Mouse (Mus musculus) kidney, postnatal 0 days (tissue): Measurements from ENCODE around the gene Serpina3i. TPM values are rescaled to one million over a fixed set of nuclear protein-coding genes. Genes with fewer than 3 reads are reported as not detected.
A peak's percentile ranks its signal among the peaks of the same experiment; 100 is the strongest.
"Not testable (repeated sequence)": the region's sequence is repeated elsewhere in the genome, so short reads cannot be mapped to it uniquely, and the experiment has no call there.

ENCODE experiments used
- ATAC-seq: fragments of 200-750 bp; cut with Nextera tagmentation; replicated peaks from 2 replicates; pipeline ENCODE4 v1.8.0; 2017; ENCODE audit warnings: low read depth, moderate number of reproducible peaks, moderate TSS enrichment, moderate library complexity; ENCODE audit not compliant: low FRiP score
- DNase-seq: peaks from one replicate; pipeline ENCODE4 v3.0.0-alpha.2; 2016; ENCODE audit warnings: low spot score
- H3K27ac ChIP-seq: fragments of 300-500 bp; sonication (generic); 2 replicates; pipeline ENCODE4 v1.5.1; 2014; ENCODE audit warnings: mild to moderate bottlenecking
- H3K27me3 ChIP-seq: fragments of 300-500 bp; sonication (generic); 2 replicates; pipeline ENCODE4 v1.6.1; 2014; ENCODE audit warnings: low read length, mixed read lengths; ENCODE audit not compliant: insufficient read depth
- H3K36me3 ChIP-seq: fragments of 300-500 bp; sonication (generic); 2 replicates; pipeline ENCODE4 v1.6.1; 2014; ENCODE audit warnings: low read length, mixed read lengths; ENCODE audit not compliant: insufficient read depth
- H3K4me1 ChIP-seq: fragments of 300-500 bp; sonication (generic); replicated peaks from 2 replicates; pipeline ENCODE4 v1.6.1; 2014; ENCODE audit warnings: antibody characterized with exemption, low read length, mixed read lengths; ENCODE audit not compliant: insufficient read depth
- H3K4me2 ChIP-seq: fragments of 300-500 bp; sonication (generic); 2 replicates; pipeline ENCODE4 v1.6.1; 2014; ENCODE audit warnings: mild to moderate bottlenecking, low read length, moderate library complexity, mixed read lengths
- H3K4me3 ChIP-seq: fragments of 300-500 bp; sonication (generic); replicated peaks from 2 replicates; pipeline ENCODE4 v1.5.1; 2014; ENCODE audit warnings: low read depth, low read length
- H3K9ac ChIP-seq: fragments of 300-500 bp; sonication (generic); 2 replicates; pipeline ENCODE4 v1.6.1; 2014; ENCODE audit warnings: low read depth, low read length
- H3K9me3 ChIP-seq: fragments of 300-500 bp; sonication (generic); replicated peaks from 2 replicates; pipeline ENCODE4 v1.6.1; 2016; ENCODE audit warnings: low read length, inconsistent platforms, mixed read lengths
- CTCF ChIP-seq: IDR thresholded peaks from 2 replicates; pipeline ENCODE4 v1.5.1; 2016; ENCODE audit warnings: antibody characterized with exemption, low read depth, mild to moderate bottlenecking, moderate library complexity
- WGBS: fragments of 180-500 bp; shearing (Covaris S2); extraction: QIAGEN DNeasy Blood & Tissue Kit; methylation state at CpG from one replicate; pipeline ENCODE4 v1.1.7; 2014; 5-methylcytosine and 5-hydroxymethylcytosine counted together
- polyA plus RNA-seq: library from polyadenylated mRNA; unstranded; fragments of >200 nt; fragmentation: Nextera tagmentation; extraction: Ambion mirVana; gene quantifications from 2 replicates; pipeline ENCODE4 v1.2.1, GENCODE M21; 2015

The Serpina3i gene
- polyA plus RNA-seq, 1 experiment from 2014 or later = 0.24 TPM

- ATAC-seq (no peak), DNase-seq (no peak)
- Histone ChIP-seq H3K9ac (no peak overlapping the region), H3K4me2 (no peak overlapping the region), H3K4me1 (no peaks in the 10 kb centered on the region), H3K4me3 (no peak overlapping the region), H3K36me3 (no peaks in the 10 kb centered on the region), H3K27ac (no peak overlapping the region), H3K27me3 (no peaks in the 10 kb centered on the region), H3K9me3 (no peaks in the 10 kb centered on the region)
- 69% methylated on average over 7 of the region's 7 CpGs for WGBS
- no peak for TF ChIP-seq CTCF
Measured at GRCm38 (mm10) chr12:104224598-104225300, 38.2 kb upstream of the Serpina3i start.

GRCm38 (mm10) chr12:104230762-104231161 lies 32.2 kb upstream of the Serpina3i start:
- no peak for TF ChIP-seq CTCF
- DNase-seq = no peak

GRCm38 (mm10) chr12:104235915-104236314 lies 27.0 kb upstream of the Serpina3i start, which contains the start of gene Serpina3g:
TSS of gene Serpina3g (plus strand) at chr12:104236245.
- H3K4me2 ChIP-seq = peak within 1 kb of the TSS; percentile 43
- 25% methylated on average over 5 of the region's 5 CpGs for WGBS
- H3K27ac ChIP-seq = peak within 1 kb of the TSS; percentile 71
- DNase-seq = peak; percentile 92
- peak within 1 kb of the TSS; percentile 18 for H3K4me3 ChIP-seq
- H3K9ac ChIP-seq = 0 out of 2 replicates have a peak within 1 kb of the TSS, but pooled peaks have one; percentile 27
- H3K9me3 ChIP-seq = no peaks in the 10 kb centered on the region
- TF ChIP-seq CTCF = no peak
- H3K36me3 ChIP-seq = no peaks in the 10 kb centered on the region
- peak; percentile 80 for ATAC-seq
- H3K4me1 ChIP-seq = no peaks in the 10 kb centered on the region
- no peaks in the 10 kb centered on the region for H3K27me3 ChIP-seq

More at GRCm38 (mm10) chr12:104230762-104231161, 32.2 kb upstream of the Serpina3i start:
- Histone ChIP-seq H3K9me3 (no peaks in the 10 kb centered on the region), H3K9ac (no peak overlapping the region), H3K4me1 (no peaks in the 10 kb centered on the region), H3K36me3 (no peaks in the 10 kb centered on the region), H3K4me2 (no peak overlapping the region), H3K27me3 (no peaks in the 10 kb centered on the region), H3K27ac (no peak overlapping the region), H3K4me3 (no peak overlapping the region)
- ATAC-seq = no peak
- 75% methylated on average over 2 of the region's 2 CpGs for WGBS

- H3K9ac ChIP-seq, DNase-seq, H3K9me3 ChIP-seq, H3K36me3 ChIP-seq, H3K4me2 ChIP-seq, H3K27me3 ChIP-seq, H3K4me3 ChIP-seq, H3K4me1 ChIP-seq, ATAC-seq, H3K27ac ChIP-seq: not testable (repeated sequence)
- WGBS = 96% methylated on average over 1 of the region's 1 CpGs
Measured at GRCm38 (mm10) chr12:104238048-104238447, 24.9 kb upstream of the Serpina3i start.

GRCm38 (mm10) chr12:104243307-104243706 lies 19.6 kb upstream of the Serpina3i start:
- TF ChIP-seq CTCF = no peak
- Histone ChIP-seq H3K36me3 (no peaks in the 10 kb centered on the region), H3K4me3 (no peak overlapping the region), H3K4me1 (no peaks in the 10 kb centered on the region), H3K9me3 (no peaks in the 10 kb centered on the region), H3K4me2 (no peak overlapping the region), H3K27ac (no peak overlapping the region), H3K9ac (no peak overlapping the region), H3K27me3 (no peaks in the 10 kb centered on the region)
- DNase-seq (no peak), ATAC-seq (no peak)

- 73% methylated on average over 1 of the region's 1 CpGs for WGBS
- no peaks in the 10 kb centered on the region for H3K4me1 ChIP-seq
- ATAC-seq (no peak), DNase-seq (peak; percentile 63)
- no peak overlapping the region for H3K4me3 ChIP-seq
- no peak overlapping the region for H3K27ac ChIP-seq
- H3K4me2 ChIP-seq = no peak overlapping the region
- H3K27me3 ChIP-seq = no peaks in the 10 kb centered on the region
- peak; percentile 64 for TF ChIP-seq CTCF
- no peaks in the 10 kb centered on the region for H3K36me3 ChIP-seq
- H3K9ac ChIP-seq = no peak overlapping the region
- no peaks in the 10 kb centered on the region for H3K9me3 ChIP-seq
Measured at GRCm38 (mm10) chr12:104245092-104245491, 17.8 kb upstream of the Serpina3i start.

GRCm38 (mm10) chr12:104245595-104245994 lies 17.3 kb upstream of the Serpina3i start:
- no peak overlapping the region for H3K27ac ChIP-seq
- no peaks in the 10 kb centered on the region for H3K27me3 ChIP-seq
- H3K4me2 ChIP-seq = no peak overlapping the region
- H3K9me3 ChIP-seq = no peaks in the 10 kb centered on the region
- ATAC-seq = no peak
- no peak overlapping the region for H3K4me3 ChIP-seq
- no peak for TF ChIP-seq CTCF
- no peaks in the 10 kb centered on the region for H3K36me3 ChIP-seq
- 57% methylated on average over 3 of the region's 3 CpGs for WGBS
- H3K9ac ChIP-seq = no peak overlapping the region
- H3K4me1 ChIP-seq = no peaks in the 10 kb centered on the region
- no peak for DNase-seq
